Mouse (Mus musculus) lung, postnatal 0 days (tissue): ENCODE results near the gene Eppin. TPM values are rescaled to one million over a fixed set of nuclear protein-coding genes. Genes with fewer than 3 reads are reported as not detected.

Experiments used
- ATAC-seq: fragments of 200-750 bp; cut with Nextera tagmentation; 2 replicates; pipeline ENCODE4 v1.8.0; 2017; ENCODE audit warnings: moderate library complexity
- DNase-seq: peaks from one replicate; pipeline ENCODE4 v3.0.0-alpha.2; 2016; ENCODE audit warnings: low spot score
- H3K27ac ChIP-seq: fragments of 300-500 bp; sonication (generic); 2 replicates; pipeline ENCODE4 v1.5.1; 2014; ENCODE audit warnings: antibody characterized with exemption, mild to moderate bottlenecking, low read length, mixed read lengths
- H3K27me3 ChIP-seq: fragments of 300-500 bp; sonication (generic); replicated peaks from 2 replicates; pipeline ENCODE4 v1.6.1; 2014; ENCODE audit warnings: low read length, mixed read lengths; ENCODE audit not compliant: insufficient read depth
- H3K36me3 ChIP-seq: fragments of 300-500 bp; sonication (generic); 2 replicates; pipeline ENCODE4 v1.6.1; 2014; ENCODE audit warnings: low read length, mixed read lengths; ENCODE audit not compliant: insufficient read depth
- H3K4me1 ChIP-seq: fragments of 300-500 bp; sonication (generic); 2 replicates; pipeline ENCODE4 v1.6.1; 2014; ENCODE audit warnings: antibody characterized with exemption, low read depth, low read length, mixed read lengths; ENCODE audit not compliant: insufficient read depth
- H3K4me2 ChIP-seq: fragments of 300-500 bp; sonication (generic); replicated peaks from 2 replicates; pipeline ENCODE4 v1.6.1; 2014; ENCODE audit warnings: low read depth, mild to moderate bottlenecking, low read length, moderate library complexity, mixed read lengths
- H3K4me3 ChIP-seq: fragments of 300-500 bp; sonication (generic); 2 replicates; pipeline ENCODE4 v1.5.1; 2014; ENCODE audit warnings: low read depth, low read length
- H3K9ac ChIP-seq: fragments of 300-500 bp; sonication (generic); replicated peaks from 2 replicates; pipeline ENCODE4 v1.6.1; 2014; ENCODE audit warnings: low read depth, mild to moderate bottlenecking
- H3K9me3 ChIP-seq: fragments of 300-500 bp; sonication (generic); 2 replicates; pipeline ENCODE4 v1.6.1; 2016; ENCODE audit warnings: low read length, mixed read lengths
- CTCF ChIP-seq: IDR thresholded peaks from 2 replicates; pipeline ENCODE4 v1.5.1; 2016; ENCODE audit warnings: antibody characterized with exemption, mild to moderate bottlenecking
- EP300 ChIP-seq: IDR thresholded peaks from 2 replicates; pipeline ENCODE4 v1.6.1; 2016; ENCODE audit warnings: antibody characterized with exemption, mild to moderate bottlenecking, control low read depth
- WGBS: fragments of 180-500 bp; shearing (Covaris S2); extraction: QIAGEN DNeasy Blood & Tissue Kit; methylation state at CpG from one replicate; pipeline ENCODE4 v1.1.7; 2014; 5-methylcytosine and 5-hydroxymethylcytosine counted together
- polyA plus RNA-seq: library from polyadenylated mRNA; unstranded; fragments of >200 nt; fragmentation: Nextera tagmentation; extraction: Ambion mirVana; gene quantifications from 2 replicates; pipeline ENCODE4 v1.2.1, GENCODE M21; 2015

Eppin gene
- polyA plus RNA-seq, 1 experiment from 2014 or later = not detected

DNA sequence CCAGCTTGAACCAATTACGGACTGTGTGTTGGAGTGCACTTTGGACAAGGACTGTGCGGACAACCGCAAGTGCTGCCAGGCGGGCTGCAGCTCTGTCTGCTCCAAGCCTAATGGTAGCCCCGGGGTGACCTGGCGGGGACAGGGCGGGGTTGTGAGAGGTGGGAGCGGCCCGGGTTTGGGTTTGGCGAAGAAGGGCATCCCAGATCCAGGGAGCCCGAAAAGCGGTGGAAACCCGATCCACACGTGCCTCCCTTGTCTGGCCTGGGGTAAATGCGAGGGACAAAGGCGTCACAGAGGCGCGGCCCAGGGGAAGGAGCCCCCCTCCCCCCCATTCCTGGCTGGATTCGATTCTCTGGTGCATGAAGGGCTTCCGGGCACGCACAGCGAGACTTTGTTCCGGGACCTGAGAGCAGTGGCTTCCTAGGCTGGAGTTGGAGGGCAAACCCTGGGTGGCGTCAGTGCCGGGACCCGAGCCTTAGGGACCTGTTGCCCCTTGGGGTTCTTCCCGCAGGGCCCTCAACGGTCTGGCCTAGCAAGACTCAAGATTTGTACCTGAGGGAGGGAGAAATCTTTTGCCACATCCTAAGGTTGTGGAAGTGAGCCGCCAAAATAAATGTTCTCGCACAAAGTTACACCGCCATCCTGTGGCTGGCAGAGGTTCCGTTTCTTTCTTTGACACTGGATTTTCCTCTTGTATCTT is 29.9 kb downstream of the Eppin start:
- Histone ChIP-seq H3K9ac (peak overlapping the region; percentile 47), H3K27me3 (no peaks in the 10 kb centered on the region), H3K4me3 (peak overlapping the region; percentile 43), H3K4me2 (peak overlapping the region; percentile 66), H3K9me3 (no peaks in the 10 kb centered on the region), H3K4me1 (0 out of 2 replicates have a peak, but pooled peaks cover 5% of the 10 kb centered on the region), H3K36me3 (no peaks in the 10 kb centered on the region), H3K27ac (peak overlapping the region; percentile 64)
- TF ChIP-seq CTCF (peak; percentile 72), EP300 (no peak)
- WGBS = under 1% methylated on average over 30 of the region's 32 CpGs
- DNase-seq (peak; percentile 82), ATAC-seq (peak; percentile 37)

DNA sequence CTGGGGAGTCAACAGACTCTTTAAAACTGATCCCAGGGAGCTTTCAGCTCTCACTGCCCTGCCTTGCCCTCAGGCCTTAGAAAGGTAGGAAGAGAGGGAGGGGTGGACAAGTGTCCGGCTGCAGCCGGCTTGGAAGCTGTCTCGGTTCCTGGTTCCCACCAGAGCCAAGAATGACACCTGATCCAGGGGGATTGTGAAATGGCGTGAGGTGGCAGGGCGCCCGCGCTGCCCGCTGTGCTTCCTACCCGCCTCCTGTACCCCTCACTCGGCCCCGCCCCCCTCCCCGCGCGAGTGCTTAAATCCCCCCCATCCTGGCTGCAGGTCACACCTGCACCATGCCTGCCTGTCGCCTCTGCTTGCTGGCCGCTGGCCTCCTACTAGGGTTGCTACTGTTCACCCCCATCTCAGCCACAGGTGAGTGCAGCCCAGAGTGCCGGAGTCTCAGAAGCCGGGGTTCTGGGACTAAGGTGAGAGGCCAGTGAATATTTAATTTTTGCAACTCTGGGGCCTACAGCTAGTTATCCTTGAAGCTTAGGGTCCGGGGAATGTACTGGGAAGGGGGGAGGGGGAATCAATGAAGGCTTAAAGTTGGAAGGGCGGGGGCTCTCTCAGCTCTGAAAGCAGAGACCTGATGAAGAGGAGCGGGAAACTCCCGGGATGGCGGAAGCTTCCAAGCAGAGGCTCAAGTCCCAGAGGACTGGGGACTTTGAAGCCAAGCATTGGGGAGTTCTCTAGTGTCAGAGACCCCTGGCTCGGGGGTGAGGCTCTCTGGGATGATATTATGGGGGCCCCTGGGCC is 30.8 kb downstream of the Eppin start, which contains the start of gene Wfdc2:
Wfdc2 (plus strand) TSS at position 23 of the 798 bp plus-strand sequence.
- peak; percentile 84 for DNase-seq
- Histone ChIP-seq H3K27ac (peak within 1 kb of the TSS; percentile 64), H3K9me3 (no peaks in the 10 kb centered on the region), H3K4me3 (peak within 1 kb of the TSS; percentile 43), H3K4me1 (0 out of 2 replicates have a peak, but pooled peaks cover 5% of the 10 kb centered on the region), H3K27me3 (no peaks in the 10 kb centered on the region), H3K9ac (peak within 1 kb of the TSS; percentile 47), H3K4me2 (peak within 1 kb of the TSS; percentile 66), H3K36me3 (no peaks in the 10 kb centered on the region)
- peak; percentile 76 for ATAC-seq
- TF ChIP-seq EP300 (no peak), CTCF (no peak)
- 8% methylated on average over 19 of the region's 24 CpGs for WGBS

DNA sequence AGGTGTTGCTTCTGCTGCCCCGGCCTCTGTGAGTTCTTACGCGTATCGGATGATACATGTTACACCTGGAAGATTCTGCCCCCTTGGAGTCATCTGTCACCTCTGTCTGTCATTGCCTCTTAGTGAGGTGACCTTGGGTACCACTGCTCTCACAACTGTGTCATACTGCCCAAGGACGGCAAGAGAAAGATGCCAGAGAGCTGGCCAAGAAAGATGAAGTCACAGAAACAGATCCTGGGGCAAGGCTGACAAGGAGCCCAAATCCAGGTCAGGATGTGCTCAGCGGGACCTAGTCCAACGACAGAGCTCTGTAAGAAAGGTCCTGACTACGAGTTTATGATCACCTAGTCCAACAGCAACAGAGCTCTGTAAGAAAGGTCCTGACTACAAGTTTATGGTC is 33.3 kb downstream of the Eppin start:
- 82% methylated on average over 8 of the region's 8 CpGs for WGBS
- H3K27ac ChIP-seq = no peak overlapping the region
- H3K4me1 ChIP-seq = 0 out of 2 replicates have a peak, but pooled peaks cover 5% of the 10 kb centered on the region
- no peak for ATAC-seq
- no peak overlapping the region for H3K9ac ChIP-seq
- H3K27me3 ChIP-seq = no peaks in the 10 kb centered on the region
- TF ChIP-seq EP300 (no peak), CTCF (no peak)
- DNase-seq = no peak
- H3K4me2 ChIP-seq = no peak overlapping the region
- no peaks in the 10 kb centered on the region for H3K9me3 ChIP-seq
- no peak overlapping the region for H3K4me3 ChIP-seq
- H3K36me3 ChIP-seq = no peaks in the 10 kb centered on the region

DNA sequence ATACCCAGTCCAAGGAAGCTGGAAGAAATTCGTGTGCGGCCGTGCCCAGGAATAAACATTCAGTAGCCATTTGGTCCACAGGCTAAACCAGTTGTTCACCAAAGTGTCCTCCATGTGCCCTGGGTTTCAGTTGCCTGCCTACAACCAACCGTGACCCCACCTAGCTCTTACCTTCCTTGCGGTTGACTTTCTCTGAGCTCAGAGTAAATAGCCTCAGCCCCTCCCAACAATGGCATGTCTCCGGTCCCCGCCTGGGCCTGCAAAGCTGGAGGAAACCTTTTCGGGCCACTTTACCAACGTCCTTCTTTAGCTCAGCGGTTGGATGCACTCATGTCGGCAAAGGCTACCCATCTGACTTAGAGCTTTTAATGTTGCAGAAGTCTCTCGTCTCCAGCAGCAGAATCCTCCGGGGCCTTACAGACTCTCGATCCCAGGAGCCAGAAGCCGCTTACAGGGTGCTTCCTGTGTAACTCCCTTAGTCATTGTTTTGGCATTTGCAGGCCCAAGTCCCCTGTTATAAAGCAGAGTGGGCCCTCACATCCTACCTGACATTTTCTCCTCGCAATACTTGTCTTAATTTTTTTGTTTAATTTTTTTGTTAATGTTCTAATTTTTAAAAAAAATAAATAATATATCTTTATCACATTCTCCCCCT is 34.3 kb downstream of the Eppin start:
- peak overlapping the region; percentile 72 for H3K27ac ChIP-seq
- WGBS = 33% methylated on average over 16 of the region's 16 CpGs

DNA sequence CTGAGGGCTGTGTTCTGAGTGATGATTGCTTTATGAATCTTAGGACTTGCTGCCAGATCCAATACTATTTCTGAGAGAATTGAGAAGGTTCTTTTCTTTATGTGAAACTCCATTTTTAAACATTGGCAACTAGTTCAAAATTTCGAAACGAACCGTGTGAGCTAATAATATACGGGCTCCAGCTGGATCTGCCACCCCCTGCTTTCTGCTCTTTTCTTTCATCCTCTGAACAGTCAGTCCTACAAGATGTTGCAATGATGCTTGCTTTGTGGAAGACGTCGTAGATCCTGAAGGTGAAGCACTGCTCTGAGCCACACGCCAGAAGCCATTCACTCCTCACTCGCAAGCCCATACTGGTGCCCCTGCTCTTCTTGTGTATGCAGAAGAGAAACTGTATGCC is 35.0 kb downstream of the Eppin start:
- no peak for TF ChIP-seq CTCF
- TF ChIP-seq EP300 = no peak
- Histone ChIP-seq H3K4me3 (no peak overlapping the region), H3K4me2 (no peak overlapping the region), H3K9me3 (no peaks in the 10 kb centered on the region), H3K27me3 (no peaks in the 10 kb centered on the region), H3K4me1 (0 out of 2 replicates have a peak, but pooled peaks cover 3% of the 10 kb centered on the region), H3K9ac (no peak overlapping the region), H3K36me3 (no peaks in the 10 kb centered on the region), H3K27ac (peak overlapping the region; percentile 72)
- 40% methylated on average over 8 of the region's 8 CpGs for WGBS
- DNase-seq (peak; percentile 61), ATAC-seq (no peak)

More for the DNA sequence above, 34.3 kb downstream of the Eppin start:
- H3K27me3 ChIP-seq = no peaks in the 10 kb centered on the region
- H3K9ac ChIP-seq = no peak overlapping the region
- peak; percentile 76 for DNase-seq
- H3K4me1 ChIP-seq = 0 out of 2 replicates have a peak, but pooled peaks cover 5% of the 10 kb centered on the region
- peak; percentile 71 for ATAC-seq
- no peak overlapping the region for H3K4me3 ChIP-seq
- peak; percentile 34; the same call in 1 of the 2 replicates for TF ChIP-seq EP300
- no peak for TF ChIP-seq CTCF
- no peaks in the 10 kb centered on the region for H3K36me3 ChIP-seq
- H3K9me3 ChIP-seq = no peaks in the 10 kb centered on the region
- no peak overlapping the region for H3K4me2 ChIP-seq

DNA sequence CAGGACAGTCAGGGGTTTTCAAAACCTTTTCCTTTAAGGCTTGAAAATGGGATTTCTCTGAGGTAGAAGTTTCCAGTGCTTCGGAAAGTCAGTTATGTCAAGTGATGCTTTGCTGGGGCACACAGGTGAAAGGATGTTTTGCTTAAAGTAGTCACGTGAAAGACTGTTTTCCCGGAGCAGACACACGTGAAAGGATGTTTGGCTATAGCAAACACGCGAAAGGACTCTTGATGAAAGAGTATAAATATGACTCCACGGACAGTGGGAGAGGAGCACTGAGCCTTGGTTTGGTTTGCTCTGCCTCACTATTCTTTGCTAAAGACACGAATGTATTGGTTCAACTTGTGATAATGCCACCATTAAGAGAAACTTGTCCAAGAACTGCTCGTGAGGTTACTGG is 41.9 kb downstream of the Eppin start:
- Histone ChIP-seq H3K27ac (no peak overlapping the region), H3K36me3 (no peaks in the 10 kb centered on the region), H3K4me1 (no peaks in the 10 kb centered on the region), H3K27me3 (no peaks in the 10 kb centered on the region), H3K9me3 (no peaks in the 10 kb centered on the region), H3K4me3 (no peak overlapping the region), H3K9ac (no peak overlapping the region), H3K4me2 (no peak overlapping the region)
- WGBS = 44% methylated on average over 9 of the region's 9 CpGs
- TF ChIP-seq EP300 (no peak), CTCF (no peak)
- peak; percentile 14 for DNase-seq
- no peak; the same call in 1 of the 2 replicates for ATAC-seq
